Mouse (Mus musculus) lung, postnatal 4 days (tissue): ENCODE measurements around the gene Aebp2.

ENCODE experiments used
- DNase-seq, 2 experiments: peaks; one replicate each; pipeline ENCODE4 v3.0.0; 2021

Gene Aebp2

GRCm38 (mm10) chr6:140701259-140701658 lies 78.8 kb downstream of the Aebp2 start:
- DNase-seq: no peak

GRCm38 (mm10) chr6:140705132-140705531 lies 82.7 kb downstream of the Aebp2 start:
- no peak for DNase-seq

- no peak for DNase-seq
Measured at GRCm38 (mm10) chr6:140706056-140706455, 83.6 kb downstream of the Aebp2 start.

GRCm38 (mm10) chr6:140708059-140708458 lies 85.6 kb downstream of the Aebp2 start:
- no peak for DNase-seq

- peak in 1 of 2 experiments; percentile 23 for DNase-seq
Measured at GRCm38 (mm10) chr6:140709415-140710107, 87.1 kb downstream of the Aebp2 start.

GRCm38 (mm10) chr6:140712754-140713153 lies 90.3 kb downstream of the Aebp2 start:
- peak; percentile 54 to 74 for DNase-seq

GRCm38 (mm10) chr6:140714905-140715365 lies 92.5 kb downstream of the Aebp2 start:
- peak; percentile 61 to 81 for DNase-seq

- no peak for DNase-seq
Measured at GRCm38 (mm10) chr6:140722058-140722457, 99.6 kb downstream of the Aebp2 start.
